Comparison of ENCODE assay signal across 20 mouse cellular contexts in genomic region chr8:8044926-8045325, GRCm38 (mm10).
"Had no signal": no experiment of that assay in that cellular context is flagged by ENCODE, and none has a peak within 500 bp of the region (broad histone marks: within the 10 kb centered on the region; RNA-seq: fewer than 3 reads in every experiment).

No protein-coding gene starts in this region.

- H3K36me3 ChIP-seq: limb, embryonic 12.5 days; limb, embryonic 15.5 days; liver, embryonic 15.5 days; lung, embryonic 15.5 days; midbrain, embryonic 10.5 days; midbrain, embryonic 13.5 days had no signal

- H3K27me3 ChIP-seq: limb, embryonic 12.5 days; limb, embryonic 15.5 days; liver, embryonic 15.5 days; lung, embryonic 15.5 days; megakaryocyte, embryonic 14.5 days had no signal

- DNase-seq: kidney, adult 2 months; kidney, postnatal 10 days; kidney, postnatal 36 days; layer of hippocampus, postnatal 36 days; left cerebral cortex, postnatal 4 days; lung, adult 18-20 months; lung, postnatal 10 days; lung, postnatal 36 days; thymus, adult 18-20 months; thymus, postnatal 36 days had no signal

- ATAC-seq: midbrain, embryonic 13.5 days; midbrain, embryonic 16.5 days had no signal

- H3K4me3 ChIP-seq: left cerebral cortex, adult 2 months; limb, embryonic 12.5 days; limb, embryonic 15.5 days; liver, embryonic 15.5 days; lung, embryonic 15.5 days; megakaryocyte, embryonic 14.5 days; midbrain, embryonic 10.5 days; midbrain, embryonic 13.5 days had no signal

- H3K9me3 ChIP-seq: limb, embryonic 12.5 days; limb, embryonic 15.5 days; liver, embryonic 15.5 days; lung, embryonic 15.5 days; megakaryocyte, embryonic 14.5 days; midbrain, embryonic 10.5 days; midbrain, embryonic 13.5 days had no signal

- H3K9ac ChIP-seq: limb, embryonic 12.5 days; limb, embryonic 15.5 days; liver, embryonic 15.5 days; lung, embryonic 15.5 days; midbrain, embryonic 13.5 days had no signal

- H3K4me1 ChIP-seq: limb, embryonic 12.5 days; limb, embryonic 15.5 days; liver, embryonic 15.5 days; lung, embryonic 15.5 days; megakaryocyte, embryonic 14.5 days; midbrain, embryonic 10.5 days; midbrain, embryonic 13.5 days had no signal

- H3K27ac ChIP-seq: left cerebral cortex, adult 2 months; limb, embryonic 12.5 days; limb, embryonic 15.5 days; liver, embryonic 15.5 days; lung, embryonic 15.5 days; midbrain, embryonic 10.5 days; midbrain, embryonic 13.5 days had no signal

- H3K4me2 ChIP-seq: limb, embryonic 12.5 days; limb, embryonic 15.5 days; liver, embryonic 11.5 days; liver, embryonic 15.5 days; lung, embryonic 15.5 days; midbrain, embryonic 13.5 days had no signal
